Mouse (Mus musculus): ENCODE data around the gene Rbms1.

- TF ChIP-seq MAX (IDR thresholded peaks at IDR 0.05) (no peak), CTCF (IDR thresholded peaks at IDR 0.05; ENCODE audit: control insufficient read depth, insufficient read depth, insufficient read length) (no peak), USF1 (IDR thresholded peaks at IDR 0.05; ENCODE audit: low read depth) (no peak), MYOG (IDR thresholded peaks at IDR 0.05; ENCODE audit: control insufficient read depth, extremely low read depth, insufficient read length) (no peak), MYOD1 (IDR thresholded peaks at IDR 0.05; ENCODE audit: control insufficient read depth, insufficient read length, low read depth) (no peak), CEBPB (IDR thresholded peaks at IDR 0.05; ENCODE audit: low read depth) (no peak)
These were observed 39.0 kb downstream of the Rbms1 start for GRCm38 (mm10) chr2:60923756-60924544.

Data from C2C12 (cell line).